Mouse (Mus musculus) left cerebral cortex, postnatal 36 days (tissue): ENCODE measurements around the gene Dnal4. TPM values are rescaled to one million over a fixed set of nuclear protein-coding genes. Genes with fewer than 3 reads are reported as not detected.
"Not testable (repeated sequence)": the region's sequence is repeated elsewhere in the genome, so short reads cannot be mapped to it uniquely, and the experiment has no call there.

Experiments
- DNase-seq, 2 experiments: peaks; one replicate each; pipeline ENCODE4 v3.0.0; 2021 to 2022; ENCODE audit warnings: low spot score in 2 of 2, mixed read lengths in 1 of 2
- intact Hi-C: fragments of 180-260 bp; cut with DNase I; formaldehyde crosslinking; loops from one replicate; pipeline ENCODE4 v1.15.1; 2025
- total RNA-seq, 2 experiments: library from RNA; stranded (reverse); gene quantifications; 2 replicates each; pipeline ENCODE4 v1.2.3; 2021

Gene Dnal4
- 10 to 100 TPM; 50.7 to 51.3 TPM for total RNA-seq

GRCm38 (mm10) chr15:79777749-79778148 is at the start of gene Dnal4:
Gene Dnal4, minus strand, starts transcription at chr15:79777849.
- intact Hi-C loops: no loop called here

GRCm38 (mm10) chr15:79827061-79827777 is 49.6 kb upstream of the Dnal4 start:
- intact Hi-C loops: loop anchor here (2.0 kb wide), 1 partner anchor 74 kb away; no protein-coding TSS in a partner anchor
- DNase-seq: no peak

More at GRCm38 (mm10) chr15:79777749-79778148, at the start of gene Dnal4:
- no peak for DNase-seq

- intact Hi-C loops: loop anchor here (2.0 kb wide), 1 partner anchor 74 kb away; no protein-coding TSS in a partner anchor
- no peak for DNase-seq
These were observed 48.7 kb upstream of the Dnal4 start for GRCm38 (mm10) chr15:79826221-79826935.

GRCm38 (mm10) chr15:79825146-79825825 is 47.6 kb upstream of the Dnal4 start:
- DNase-seq: peak; percentile 25 to 37
- intact Hi-C loops: no loop called here

- intact Hi-C loops: no loop called here
- DNase-seq: peak; percentile 41 to 42
These were observed 46.1 kb upstream of the Dnal4 start for GRCm38 (mm10) chr15:79823588-79824280.

GRCm38 (mm10) chr15:79822265-79823199 is 44.9 kb upstream of the Dnal4 start:
- no peak for DNase-seq
- intact Hi-C loops: no loop called here

- DNase-seq: no peak
- intact Hi-C loops: no loop called here
These were observed 40.7 kb upstream of the Dnal4 start for GRCm38 (mm10) chr15:79818325-79818724.

- DNase-seq: no peak
- intact Hi-C loops: no loop called here
These were observed 36.1 kb upstream of the Dnal4 start for GRCm38 (mm10) chr15:79813666-79814258.

GRCm38 (mm10) chr15:79812840-79813239 is 35.2 kb upstream of the Dnal4 start:
- intact Hi-C loops, DNase-seq: not testable (repeated sequence)

GRCm38 (mm10) chr15:79810997-79811396 is 33.3 kb upstream of the Dnal4 start:
- no peak for DNase-seq
- intact Hi-C loops: no loop called here

- no peak for DNase-seq
- intact Hi-C loops: no loop called here
These were observed 32.4 kb upstream of the Dnal4 start for GRCm38 (mm10) chr15:79810061-79810460.

GRCm38 (mm10) chr15:79808658-79809057 is 31.0 kb upstream of the Dnal4 start:
- intact Hi-C loops: no loop called here
- no peak for DNase-seq

- DNase-seq: no peak
- intact Hi-C loops: no loop called here
These were observed 30.5 kb upstream of the Dnal4 start for GRCm38 (mm10) chr15:79808114-79808513.

GRCm38 (mm10) chr15:79807050-79807449 is 29.4 kb upstream of the Dnal4 start:
- intact Hi-C loops: no loop called here
- no peak for DNase-seq

GRCm38 (mm10) chr15:79805246-79805645 is 27.6 kb upstream of the Dnal4 start:
- intact Hi-C loops: no loop called here
- no peak for DNase-seq

- DNase-seq: peak; percentile 74 to 86
- intact Hi-C loops: no loop called here
These were observed 26.9 kb upstream of the Dnal4 start, which contains the start of gene Nptxr for GRCm38 (mm10) chr15:79804352-79805071. Gene Nptxr, minus strand, starts transcription at chr15:79804766.

GRCm38 (mm10) chr15:79803533-79804351 is 26.1 kb upstream of the Dnal4 start:
- intact Hi-C loops: no loop called here
- peak in 1 of 2 experiments; percentile 68 for DNase-seq
